Mouse (Mus musculus): ENCODE data around the gene Edrf1.
"Not testable (repeated sequence)": the region's sequence is repeated elsewhere in the genome, so short reads cannot be mapped to it uniquely, and the experiment has no call there.

Gene Edrf1

GRCm38 (mm10) chr7:133645716-133646115, 8.4 kb downstream of the Edrf1 start:
- DNase-seq (ENCODE audit: low read depth, low spot score) = no peak

DNA sequence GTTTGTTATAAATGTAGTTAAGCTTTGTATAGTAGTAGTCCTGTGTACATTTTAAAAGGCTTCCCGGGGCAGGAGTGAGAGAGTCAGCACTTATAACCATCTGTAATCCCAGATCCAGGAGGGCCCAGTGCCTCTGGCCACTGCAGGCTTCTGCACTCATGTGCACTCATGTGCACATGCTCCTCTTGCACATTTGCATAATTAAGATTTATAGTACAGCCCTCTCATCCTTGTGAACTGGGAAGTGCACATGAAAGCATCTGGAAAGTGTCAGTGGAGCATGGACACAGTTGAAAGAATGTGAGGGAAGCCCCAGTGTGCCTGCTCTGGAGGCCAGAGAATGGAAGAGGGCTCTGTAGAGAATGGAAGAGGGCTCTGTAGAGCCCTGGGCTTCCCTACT, 25.1 kb downstream of the Edrf1 start:
- no peak for DNase-seq (ENCODE audit: low read depth, low spot score)

- DNase-seq (ENCODE audit: low read depth, low spot score) = no peak
Measured at GRCm38 (mm10) chr7:133669071-133669470, 31.7 kb downstream of the Edrf1 start.

DNA sequence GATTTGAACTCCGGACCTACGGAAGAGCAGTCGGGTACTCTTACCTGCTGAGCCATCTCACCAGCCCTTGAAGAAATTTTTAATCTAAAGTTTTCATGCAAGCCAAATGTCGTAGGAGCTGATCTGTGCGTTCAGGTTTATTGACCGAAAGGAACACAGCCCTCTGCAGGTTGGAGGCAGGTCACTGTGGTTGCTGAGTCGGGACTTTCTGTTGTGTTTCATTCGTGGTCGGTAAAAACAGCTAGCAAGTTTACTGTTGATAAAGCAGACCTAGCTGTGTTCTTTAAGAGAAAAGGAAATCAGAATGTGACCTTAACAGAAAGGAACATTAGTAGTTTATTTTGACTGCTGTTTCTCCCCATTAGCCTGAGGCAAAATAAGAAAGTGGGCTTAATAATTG, 32.6 kb downstream of the Edrf1 start:
- no peak for DNase-seq (ENCODE audit: low read depth, low spot score)

DNA sequence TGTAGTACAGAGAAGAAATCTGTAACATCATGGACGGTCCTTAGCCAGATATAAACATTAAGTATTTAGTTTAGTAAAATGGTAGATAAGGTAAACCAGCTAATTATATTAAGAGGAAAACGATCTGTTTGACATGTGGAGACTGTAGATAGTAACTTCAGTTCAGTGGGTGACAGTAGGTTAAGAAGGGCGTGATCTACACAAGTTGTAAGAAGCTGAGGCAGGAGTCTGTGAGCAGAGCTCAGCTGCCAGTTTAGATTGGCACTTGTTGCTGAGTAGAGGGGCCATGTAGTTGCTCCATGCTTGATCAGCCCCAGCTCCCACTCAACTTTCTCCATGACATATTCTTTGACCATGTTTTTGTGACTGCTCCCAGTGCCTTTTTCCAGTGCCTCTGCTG, 33.5 kb downstream of the Edrf1 start:
- no peak for DNase-seq (ENCODE audit: low read depth, low spot score)

GRCm38 (mm10) chr7:133676002-133676401, 38.7 kb downstream of the Edrf1 start:
- no peak for DNase-seq (ENCODE audit: low read depth, low spot score)

DNA sequence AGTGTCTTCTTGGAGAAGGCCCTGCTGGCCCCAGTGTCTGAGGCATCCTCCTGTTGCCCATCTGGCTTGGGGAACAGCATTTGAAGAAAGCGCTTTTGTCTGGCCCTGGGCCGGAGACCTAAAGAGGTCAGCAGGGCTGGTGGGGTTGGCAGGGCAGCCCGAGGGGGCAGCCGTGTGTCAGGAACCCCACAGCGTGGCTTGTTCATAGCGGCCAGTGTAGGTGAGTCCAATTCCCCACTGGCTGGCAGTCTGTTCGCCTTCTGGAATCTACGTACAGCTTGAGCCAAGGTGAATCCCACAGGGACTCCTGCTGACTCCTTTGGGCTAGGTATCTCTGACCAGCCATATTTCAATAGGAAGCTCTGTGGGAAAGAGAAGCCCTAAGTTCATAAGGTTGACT, 41.4 kb downstream of the Edrf1 start:
- no peak for DNase-seq (ENCODE audit: low read depth, low spot score)

DNA sequence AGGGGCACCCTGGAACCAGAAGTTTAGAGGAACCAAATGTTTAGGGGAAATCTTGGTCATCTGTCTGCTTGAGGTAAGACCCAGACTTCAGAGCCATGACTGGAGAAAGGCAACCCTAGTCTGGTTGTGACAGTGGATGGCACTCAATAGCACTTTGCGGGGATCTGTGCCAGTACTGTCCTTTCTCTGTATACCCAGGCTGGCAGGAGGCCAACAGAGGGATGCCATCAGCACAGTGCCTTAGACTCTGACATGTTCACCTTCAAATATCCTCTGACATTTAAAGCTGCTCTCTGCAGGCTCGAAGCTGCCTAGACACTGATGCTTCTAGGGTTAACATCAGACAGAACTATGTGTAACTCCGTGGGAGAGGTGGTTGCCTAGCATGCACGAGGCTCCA, 42.1 kb downstream of the Edrf1 start:
- no peak for DNase-seq (ENCODE audit: low read depth, low spot score)

GRCm38 (mm10) chr7:133679961-133680360, 42.6 kb downstream of the Edrf1 start, which contains the start of gene Mmp21:
Gene Mmp21 (minus strand): TSS chr7:133680061.
- DNase-seq (ENCODE audit: low read depth, low spot score) = no peak

DNA sequence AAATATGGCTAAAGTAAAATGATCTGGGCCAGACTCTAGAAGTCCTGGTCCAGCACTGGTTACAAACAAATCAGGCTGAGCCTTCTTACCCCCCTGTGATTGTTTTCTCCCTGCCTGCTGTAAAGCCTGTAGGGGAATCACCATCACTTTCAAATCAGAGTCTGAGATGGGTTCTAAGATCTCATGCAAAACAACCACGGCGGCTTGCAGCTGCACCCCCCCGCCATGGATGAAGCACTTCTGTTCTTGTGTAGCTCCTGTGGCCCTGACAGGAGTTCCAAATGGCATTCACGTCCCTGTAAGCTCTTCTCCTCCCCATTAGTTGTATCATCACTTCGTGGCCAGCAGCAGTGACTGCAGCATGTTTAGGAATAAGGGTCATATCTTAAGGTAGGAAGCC, 46.3 kb downstream of the Edrf1 start:
- no peak for DNase-seq (ENCODE audit: low read depth, low spot score)

DNA sequence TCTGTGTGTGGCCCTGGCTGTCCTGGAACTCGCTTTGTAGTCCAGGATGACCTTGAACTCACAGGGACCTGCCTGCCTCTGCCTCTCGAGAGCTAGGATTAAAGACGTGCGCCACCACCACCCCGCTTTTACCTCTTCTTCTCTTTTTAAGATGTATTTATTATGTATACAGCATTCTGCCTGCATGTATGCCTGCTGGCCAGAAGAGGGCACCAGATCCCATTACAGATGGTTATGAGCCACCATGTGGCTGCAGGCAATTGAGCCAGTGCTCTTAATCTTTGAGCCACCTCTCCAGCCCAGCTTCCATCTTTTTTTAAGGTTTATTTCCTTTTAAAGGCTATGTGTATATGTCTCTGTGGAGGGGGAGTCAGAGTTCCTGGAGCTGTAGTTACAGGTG, 46.8 kb downstream of the Edrf1 start:
- no peak for DNase-seq (ENCODE audit: low read depth, low spot score)

GRCm38 (mm10) chr7:133684701-133685100, 47.4 kb downstream of the Edrf1 start:
- no peak for DNase-seq (ENCODE audit: low read depth, low spot score)

- DNase-seq (ENCODE audit: low read depth, low spot score) = not testable (repeated sequence)
Measured at GRCm38 (mm10) chr7:133685644-133686043, 48.3 kb downstream of the Edrf1 start.

DNA sequence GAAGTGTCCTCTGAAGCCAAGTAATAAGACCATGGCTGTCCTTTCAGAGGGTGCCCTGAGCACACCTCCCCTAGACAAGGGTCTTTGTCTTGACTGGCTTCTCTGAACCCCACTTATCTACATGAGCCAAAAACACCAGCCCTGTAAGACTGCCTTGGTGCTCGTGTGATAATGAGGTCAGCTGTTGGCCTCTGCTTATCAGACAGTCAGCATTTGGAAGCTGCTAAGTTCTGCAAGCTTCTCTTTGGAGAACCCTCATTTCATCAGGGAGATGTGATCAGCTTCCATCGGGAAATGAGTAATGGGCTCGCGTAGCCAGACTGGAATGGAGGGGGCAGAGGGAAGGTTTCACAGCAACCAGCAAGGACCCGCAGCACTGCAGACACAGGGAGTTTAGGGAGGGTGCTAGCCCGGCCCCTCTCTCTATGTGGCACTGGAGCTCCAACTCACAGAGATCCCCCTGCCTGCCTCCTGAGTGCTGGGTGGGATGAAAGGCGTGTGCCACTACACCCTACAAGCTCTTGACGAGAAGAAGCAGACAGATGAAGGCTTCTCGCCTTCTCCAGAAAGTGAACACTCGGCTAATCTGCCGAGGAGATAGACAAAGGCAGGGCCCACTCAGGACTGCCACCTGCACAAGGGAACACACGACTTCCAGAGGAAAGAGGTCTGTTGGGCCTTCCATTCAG, 60.8 kb downstream of the Edrf1 start:
- DNase-seq (ENCODE audit: low read depth, low spot score) = no peak

DNA sequence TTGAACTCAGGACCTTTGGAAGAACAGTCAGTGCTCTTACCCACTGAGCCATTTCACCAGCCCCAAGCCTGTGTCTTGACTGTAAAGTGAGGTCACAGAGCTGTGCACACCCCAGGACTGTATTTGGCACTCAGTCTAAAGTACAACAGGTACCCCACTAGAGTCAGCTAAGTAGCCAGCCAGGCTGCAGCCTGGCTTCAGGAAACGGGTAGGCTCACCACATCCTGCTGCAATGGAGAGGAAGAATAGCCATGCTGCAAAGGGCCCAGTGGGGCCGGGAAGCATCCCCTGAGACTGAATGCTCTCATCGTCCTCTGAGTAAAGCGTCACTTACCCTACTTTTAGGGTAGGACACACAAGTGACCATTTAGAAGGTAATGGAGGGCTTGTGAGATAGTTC, 62.5 kb downstream of the Edrf1 start:
- no peak for DNase-seq (ENCODE audit: low read depth, low spot score)

DNA sequence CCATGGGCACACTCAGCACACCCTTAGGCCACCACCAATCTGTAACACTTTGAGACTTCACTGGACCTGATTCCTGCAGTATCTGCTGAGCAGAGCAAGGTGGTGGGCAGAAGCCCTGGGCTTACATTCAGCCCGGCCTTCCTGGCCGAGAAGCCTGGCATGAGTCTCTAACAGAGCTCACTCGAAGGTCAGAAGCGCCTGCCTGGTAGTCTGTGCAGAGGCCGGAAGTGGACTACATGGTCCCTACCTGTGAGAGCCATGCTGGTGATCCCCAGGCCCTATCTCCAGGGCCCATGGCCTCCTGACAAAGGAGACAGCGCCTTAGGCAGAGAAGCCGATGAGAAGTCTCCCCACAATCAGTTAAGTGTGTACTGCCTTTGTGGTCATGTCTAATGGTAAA, 64.0 kb downstream of the Edrf1 start:
- DNase-seq (ENCODE audit: low read depth, low spot score) = no peak

DNA sequence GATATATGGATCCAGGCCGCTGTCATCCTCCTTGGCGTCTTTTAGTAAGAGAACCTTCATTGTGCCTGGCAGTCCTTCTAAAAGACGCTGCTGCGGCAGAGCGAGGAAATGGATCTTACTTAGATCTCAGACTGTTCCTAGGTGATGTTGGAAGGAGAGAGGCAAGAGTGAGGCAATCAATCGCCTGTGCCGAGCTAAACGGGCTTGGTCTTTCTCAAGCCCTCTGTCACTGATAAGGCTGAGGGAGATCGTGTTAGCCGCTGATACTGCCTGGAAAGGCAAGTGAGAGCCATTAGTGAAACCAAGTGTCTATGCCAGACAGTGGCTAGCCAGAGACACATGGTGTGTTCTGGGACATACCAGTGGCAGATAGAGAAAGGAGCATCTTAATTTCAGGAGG, 65.0 kb downstream of the Edrf1 start:
- no peak for DNase-seq (ENCODE audit: low read depth, low spot score)

- no peak for DNase-seq (ENCODE audit: low read depth, low spot score)
Measured at GRCm38 (mm10) chr7:133703906-133704305, 66.6 kb downstream of the Edrf1 start.

DNA sequence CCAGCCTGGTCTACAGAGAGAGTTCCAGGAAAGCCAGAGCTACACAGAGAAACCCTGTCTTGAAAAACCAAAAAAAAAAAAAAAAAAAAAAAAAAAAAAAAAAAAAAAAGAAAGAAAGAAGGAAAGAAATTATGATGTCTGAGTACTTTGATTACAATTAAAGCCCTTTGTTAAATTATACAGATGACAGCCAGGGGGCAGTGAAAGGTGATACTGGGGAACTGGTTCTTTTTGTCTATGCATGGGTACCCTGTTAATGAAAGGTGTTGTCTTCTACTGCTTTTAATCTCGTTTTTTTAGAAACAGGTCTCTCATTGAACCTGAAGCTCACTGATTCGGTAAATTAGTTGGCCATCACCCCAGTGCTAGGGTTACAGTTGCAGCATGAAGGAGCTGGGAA, 70.0 kb downstream of the Edrf1 start:
- no peak for DNase-seq (ENCODE audit: low read depth, low spot score)

GRCm38 (mm10) chr7:133715387-133715786, 78.0 kb downstream of the Edrf1 start:
- DNase-seq (ENCODE audit: low read depth, low spot score) = no peak

DNA sequence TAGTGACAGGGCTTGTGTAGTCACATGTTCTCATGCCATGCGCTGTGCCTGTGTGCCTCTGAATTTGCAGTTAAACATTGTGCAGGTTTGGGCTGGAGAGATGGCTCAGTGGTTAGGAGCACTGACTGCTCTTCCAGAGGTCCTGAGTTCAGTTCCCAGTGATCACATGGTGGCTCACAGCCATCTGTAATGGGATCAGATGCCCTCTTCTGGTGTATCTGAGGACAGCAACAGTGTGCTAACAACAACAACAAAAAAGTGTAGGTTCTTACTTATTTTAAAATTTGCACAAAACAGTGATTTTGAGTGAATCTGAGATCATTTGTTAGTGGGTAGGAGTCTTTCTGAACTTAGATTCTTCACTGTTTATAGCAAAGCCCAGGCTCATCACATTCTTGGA, 81.2 kb downstream of the Edrf1 start:
- DNase-seq (ENCODE audit: low read depth, low spot score) = no peak

GRCm38 (mm10) chr7:133720616-133721015, 83.3 kb downstream of the Edrf1 start:
- DNase-seq (ENCODE audit: low read depth, low spot score) = no peak
